Mouse (Mus musculus) gastrocnemius, postnatal 25 days (tissue): Measurements from ENCODE around the gene Scyl3. TPM values are rescaled to one million over a fixed set of nuclear protein-coding genes. Genes with fewer than 3 reads are reported as not detected.

ENCODE experiments used
- DNase-seq: peaks from one replicate; pipeline ENCODE4 v3.0.0; 2022
- total RNA-seq, 2 experiments: library from RNA; stranded (reverse); gene quantifications; 1 replicate in 1 of 2; 2 replicates in 1 of 2; pipeline ENCODE4 v1.2.3; 2021

Gene Scyl3
- total RNA-seq, 2 experiments from 2014 or later = 4.0 to 4.7 TPM

GRCm38 (mm10) chr1:163958036-163958435, 29.1 kb downstream of the Scyl3 start:
- DNase-seq = no peak

- no peak for DNase-seq
Measured at GRCm38 (mm10) chr1:163964008-163964689, 35.2 kb downstream of the Scyl3 start.

DNA sequence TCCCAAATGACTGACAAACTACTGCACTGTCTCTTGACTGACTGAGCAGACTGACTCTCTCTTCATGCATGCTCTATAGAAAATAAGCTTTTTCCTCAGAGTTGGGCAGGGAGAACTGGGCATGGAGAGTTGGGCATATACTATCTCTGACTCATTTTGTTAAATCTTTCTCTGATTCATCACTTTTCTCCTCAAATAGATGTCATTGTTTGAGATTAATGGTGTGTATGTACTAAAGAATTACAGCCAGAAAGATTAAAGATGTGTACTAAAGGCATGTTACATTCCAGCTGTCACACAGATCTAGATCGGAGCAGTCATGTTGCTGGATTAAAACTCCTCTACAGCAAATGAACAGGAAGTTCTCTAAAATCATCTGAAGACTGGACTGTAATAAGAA, 45.6 kb downstream of the Scyl3 start:
- no peak for DNase-seq

DNA sequence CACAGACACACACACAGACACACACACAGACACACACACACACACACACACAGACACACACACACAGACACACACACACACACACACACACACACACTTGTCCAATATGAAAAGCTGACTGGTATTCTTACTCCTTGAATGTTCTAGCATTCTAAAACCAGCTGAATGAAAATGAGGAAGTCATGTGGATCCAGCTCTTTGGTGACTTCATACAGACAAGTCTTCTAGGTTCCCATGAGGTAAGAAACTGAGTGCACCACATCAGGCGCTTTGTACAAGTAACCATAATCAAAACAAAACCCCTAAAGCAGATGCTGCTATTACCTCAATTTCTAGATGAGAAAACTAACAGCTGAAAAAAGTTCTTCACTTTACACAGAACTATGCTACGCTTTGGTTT, 46.2 kb downstream of the Scyl3 start:
- no peak for DNase-seq

GRCm38 (mm10) chr1:163976515-163976914, 47.6 kb downstream of the Scyl3 start:
- DNase-seq = no peak

DNA sequence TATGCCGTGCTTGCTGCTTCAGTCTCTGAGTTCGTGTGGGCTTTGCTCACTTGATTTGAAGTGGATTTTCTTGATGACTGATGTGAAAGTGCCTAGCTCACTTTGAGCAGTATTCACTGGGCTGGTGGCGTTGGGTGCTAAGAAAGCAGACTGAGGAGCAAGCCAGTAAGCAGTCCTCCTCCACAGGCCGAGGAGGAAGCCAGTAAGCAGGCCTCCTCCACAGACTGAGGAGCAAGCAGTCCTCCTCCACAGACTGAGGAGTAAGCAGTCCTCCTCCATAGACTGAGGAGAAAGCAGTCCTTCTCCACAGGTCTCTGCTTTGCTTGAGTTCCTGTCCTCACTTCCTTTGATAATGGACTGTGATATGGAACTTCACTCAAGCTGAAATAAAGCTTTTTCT, 63.5 kb downstream of the Scyl3 start:
- DNase-seq = no peak

GRCm38 (mm10) chr1:163994173-163994720, 65.3 kb downstream of the Scyl3 start:
- DNase-seq = no peak

DNA sequence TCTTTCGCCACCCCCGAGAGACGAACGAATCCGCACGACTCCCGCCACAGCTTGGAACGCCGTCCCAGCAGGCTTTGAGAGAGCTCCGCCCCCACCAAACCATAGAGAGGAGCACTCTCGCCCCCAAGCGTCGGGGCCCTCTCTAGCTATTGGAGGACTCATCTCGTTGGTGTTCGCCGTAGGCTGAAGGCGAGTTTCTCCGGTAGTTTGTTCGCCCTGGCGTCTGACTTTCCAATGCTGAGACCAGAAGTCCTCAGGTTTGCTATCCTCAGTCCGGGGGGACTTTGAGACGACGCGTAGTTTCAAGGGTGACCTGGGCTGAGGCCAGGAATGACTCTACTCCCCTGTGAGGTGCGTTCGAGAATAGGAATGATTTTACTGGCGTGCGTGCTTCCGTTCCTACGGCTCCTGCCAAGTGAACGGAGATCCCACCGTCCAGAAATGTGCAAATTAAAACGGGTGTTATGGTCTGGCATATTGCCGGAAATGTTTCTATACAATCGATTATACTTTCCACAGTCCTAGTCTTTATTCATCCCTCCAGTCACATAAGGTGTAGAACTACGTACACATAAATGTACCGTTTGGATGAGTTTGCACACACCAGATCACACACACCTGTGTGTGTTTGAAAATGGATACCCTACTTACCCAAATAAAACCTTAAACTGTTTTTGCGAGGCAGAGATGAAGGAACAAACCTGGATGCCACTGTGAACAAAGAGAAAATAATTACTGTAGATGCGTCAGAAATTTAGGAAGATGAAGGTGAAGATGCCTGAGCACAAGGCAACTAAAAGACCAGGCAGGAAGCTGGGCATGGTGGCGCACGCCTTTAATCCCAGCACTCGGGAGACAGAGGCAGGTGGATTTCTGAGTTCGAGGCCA, 66.1 kb downstream of the Scyl3 start, which contains the start of the genes BC055324 and Mettl18:
TSS of gene BC055324 (minus strand) at position 76 of the 888 bp plus-strand sequence.
TSS of gene Mettl18 (plus strand) at position 169 of the 888 bp plus-strand sequence.
- DNase-seq = peak; percentile 83

GRCm38 (mm10) chr1:163995609-163995913, 66.7 kb downstream of the Scyl3 start:
- DNase-seq = no peak

DNA sequence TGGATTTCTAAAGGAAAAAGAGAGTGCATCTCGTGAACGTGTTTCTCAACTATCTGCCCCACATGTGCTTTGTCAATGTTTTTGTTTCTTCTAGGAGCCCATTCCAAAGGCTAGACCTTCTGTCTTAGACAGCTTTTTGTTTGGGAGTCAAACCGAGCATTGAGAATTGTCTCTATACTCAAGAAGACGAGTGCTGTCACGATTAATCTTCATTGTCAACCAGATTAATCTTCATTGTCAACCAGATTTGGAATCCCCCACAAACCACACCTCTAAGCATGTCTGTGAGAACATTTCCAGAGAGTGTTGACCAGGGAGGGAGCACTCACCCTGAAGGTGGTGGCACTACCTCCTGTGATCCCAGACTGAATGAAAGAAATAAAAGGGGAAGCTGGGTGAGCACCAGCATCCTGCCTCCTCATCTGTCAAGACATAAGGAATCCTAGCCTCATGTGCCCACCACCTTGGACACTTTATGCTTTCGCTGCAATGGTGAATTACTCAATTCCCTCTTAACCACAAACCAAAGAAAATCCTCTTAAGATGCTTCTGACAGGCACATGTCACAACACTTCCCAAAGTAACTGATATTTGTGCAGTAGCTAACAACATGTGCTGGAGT, 73.0 kb downstream of the Scyl3 start:
- no peak for DNase-seq

DNA sequence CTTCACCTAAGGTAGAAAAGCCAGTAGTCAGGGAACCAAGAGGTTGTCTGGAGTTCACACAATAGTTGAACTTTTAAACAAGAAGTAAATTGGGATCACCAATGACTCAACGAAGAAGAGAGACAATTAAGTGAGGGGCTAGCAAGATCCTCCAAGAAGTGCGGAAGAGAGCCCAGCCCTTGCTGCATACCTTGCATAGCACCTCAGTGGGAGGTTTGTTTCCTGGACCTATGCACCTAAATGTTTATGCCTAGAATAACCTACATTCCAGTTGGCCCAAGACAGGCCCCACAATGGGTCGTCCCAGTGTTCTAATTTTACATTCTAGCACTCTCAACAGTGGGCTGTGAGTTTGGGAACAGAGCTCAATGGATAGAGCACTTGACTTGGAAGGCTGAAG, 75.4 kb downstream of the Scyl3 start:
- no peak for DNase-seq

Other genes starting within 250 kb of the Scyl3 start
- gene Mettl11b, start 203.9 kb upstream of the Scyl3 start, total RNA-seq = 10 to 100 TPM in 1 of 2 experiments, 1 to 10 TPM in 1; 1.8 to 16.3 TPM
- 10 to 100 TPM; 13.8 to 14.1 TPM for gene Kifap3, start 149.5 kb upstream of the Scyl3 start, total RNA-seq
- under 1 TPM; 0.15 to 0.16 TPM for gene BC055324, start 65.7 kb downstream of the Scyl3 start, total RNA-seq
- gene Mettl18, start 65.8 kb downstream of the Scyl3 start, total RNA-seq = 1 to 10 TPM; 3.1 TPM
- under 1 TPM in 1 of 2 experiments, not detected in 1; 0.08 TPM for gene Sele, start 119.1 kb downstream of the Scyl3 start, total RNA-seq
- under 1 TPM; 0.08 to 0.15 TPM for gene Sell, start 132.9 kb downstream of the Scyl3 start, total RNA-seq
- gene Selp, start 186.2 kb downstream of the Scyl3 start, total RNA-seq = 1 to 10 TPM in 1 of 2 experiments, under 1 TPM in 1; 0.36 to 1.8 TPM
- under 1 TPM; 0.05 to 0.19 TPM for gene F5, start 222.7 kb downstream of the Scyl3 start, total RNA-seq